Mouse (Mus musculus): ENCODE measurements at regions not wholly inside any gene's neighbourhood (a gene's known extent, or its start where the extent isn't known, plus 50 kb on each side); places are given as distances from the start of the nearest gene placed in this dataset.

DNA sequence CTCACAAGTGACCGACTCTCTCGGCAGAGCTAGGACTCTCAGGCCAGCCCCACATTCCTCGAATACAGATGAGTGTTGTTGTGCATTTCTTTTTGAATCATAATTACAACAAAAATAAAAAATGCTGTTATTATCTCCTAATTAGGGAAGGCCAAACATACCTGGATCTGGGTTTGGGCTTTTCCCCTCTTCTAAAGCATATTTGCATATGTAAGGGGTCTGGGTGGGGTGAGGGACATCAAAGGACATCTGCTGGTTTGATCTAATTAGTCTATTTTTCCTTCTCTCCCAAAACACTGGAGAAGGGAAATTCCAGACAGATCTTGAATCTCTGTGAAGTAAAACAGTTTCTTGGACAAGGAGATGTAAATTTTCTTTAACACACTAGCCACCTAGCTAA is 85.3 kb downstream of the Tfap2a start:
- CTCF ChIA-PET = no interaction called here

- CTCF ChIA-PET = no interaction called here
These were observed 87.1 kb downstream of the Tfap2a start for GRCm38 (mm10) chr13:40651056-40651455.

GRCm38 (mm10) chr13:40650036-40650709 is 88.0 kb downstream of the Tfap2a start:
- CTCF ChIA-PET = no interaction called here

- CTCF ChIA-PET = no interaction called here
These were observed 88.8 kb downstream of the Tfap2a start for GRCm38 (mm10) chr13:40649096-40650035.

GRCm38 (mm10) chr13:40646131-40646530 is 92.0 kb downstream of the Tfap2a start:
- CTCF ChIA-PET = no interaction called here

- CTCF ChIA-PET = no interaction called here
These were observed 92.5 kb downstream of the Tfap2a start for GRCm38 (mm10) chr13:40645646-40646045.

- CTCF ChIA-PET = no interaction called here
These were observed 95.2 kb downstream of the Tfap2a start for GRCm38 (mm10) chr13:40642931-40643330.

GRCm38 (mm10) chr13:40637269-40637668 is 100.9 kb downstream of the Tfap2a start:
- CTCF ChIA-PET = no interaction called here

- CTCF ChIA-PET = no interaction called here
These were observed 120.3 kb downstream of the Tfap2a start for GRCm38 (mm10) chr13:40617881-40618280.

DNA sequence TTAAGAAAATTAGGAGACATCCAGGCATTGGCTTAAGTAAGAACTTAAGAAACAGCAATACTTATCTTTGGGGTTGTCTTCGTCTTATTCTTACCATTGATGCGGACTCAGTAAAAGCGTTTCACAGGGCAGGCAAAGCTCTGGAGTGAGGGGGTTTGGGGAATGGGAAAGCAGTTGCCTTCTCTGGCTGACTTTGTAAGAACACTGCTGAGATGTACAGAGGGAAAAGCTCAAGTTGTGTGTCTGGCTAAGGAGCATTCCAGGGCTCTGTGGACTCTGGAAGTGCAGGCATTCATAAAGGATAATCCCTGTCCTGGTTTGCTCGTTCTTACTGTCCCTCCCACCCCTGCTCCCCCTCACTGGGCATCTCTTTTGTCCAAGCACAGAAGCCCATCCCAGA is 129.7 kb downstream of the Tfap2a start:
- CTCF ChIA-PET = interaction anchor here (0.5 kb wide), 1 partner anchor 127 kb away, joined by 10 read pairs; no protein-coding TSS in a partner anchor

DNA sequence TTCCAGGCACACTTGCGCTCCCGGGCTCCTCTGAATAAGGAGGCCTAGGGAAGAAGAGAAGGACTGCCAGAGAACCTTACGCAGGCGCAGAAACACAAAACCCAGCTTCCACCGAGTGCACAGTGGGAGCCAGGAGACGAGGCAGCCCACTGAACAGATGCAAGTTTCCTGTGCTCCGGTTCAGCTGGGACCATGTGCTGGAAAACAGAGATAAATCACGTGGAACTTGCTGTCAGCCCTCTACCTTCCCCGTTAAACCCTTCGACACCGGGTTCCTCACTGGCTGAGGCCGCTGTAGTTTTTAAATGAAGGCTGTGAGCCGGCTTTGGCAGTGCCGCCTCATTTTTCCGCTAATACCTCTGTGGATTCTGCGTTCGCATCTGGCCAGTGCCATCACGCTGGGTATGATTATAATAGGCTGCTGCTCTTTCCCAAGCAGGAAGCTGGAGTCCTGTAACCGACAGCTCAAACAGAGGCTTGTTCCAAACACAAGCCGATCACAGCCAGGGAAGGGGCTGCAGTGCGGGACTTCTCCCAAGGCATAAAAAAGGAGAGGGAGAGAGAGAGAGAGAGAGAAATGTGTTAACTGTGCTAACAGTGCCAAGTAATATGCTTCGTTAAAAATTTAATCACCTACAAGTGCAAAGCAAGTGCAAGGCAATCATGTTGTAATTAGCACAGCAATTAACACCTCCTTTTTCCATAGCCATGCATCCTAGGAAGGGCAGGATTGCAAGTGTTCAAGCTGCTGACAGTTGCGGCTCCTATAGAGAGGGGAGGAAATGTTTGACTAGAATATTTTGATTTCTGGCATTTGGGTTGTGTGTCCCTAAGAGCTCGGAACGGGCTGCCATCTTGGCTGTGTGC is 131.5 kb downstream of the Tfap2a start:
- CTCF ChIA-PET = no interaction called here

DNA sequence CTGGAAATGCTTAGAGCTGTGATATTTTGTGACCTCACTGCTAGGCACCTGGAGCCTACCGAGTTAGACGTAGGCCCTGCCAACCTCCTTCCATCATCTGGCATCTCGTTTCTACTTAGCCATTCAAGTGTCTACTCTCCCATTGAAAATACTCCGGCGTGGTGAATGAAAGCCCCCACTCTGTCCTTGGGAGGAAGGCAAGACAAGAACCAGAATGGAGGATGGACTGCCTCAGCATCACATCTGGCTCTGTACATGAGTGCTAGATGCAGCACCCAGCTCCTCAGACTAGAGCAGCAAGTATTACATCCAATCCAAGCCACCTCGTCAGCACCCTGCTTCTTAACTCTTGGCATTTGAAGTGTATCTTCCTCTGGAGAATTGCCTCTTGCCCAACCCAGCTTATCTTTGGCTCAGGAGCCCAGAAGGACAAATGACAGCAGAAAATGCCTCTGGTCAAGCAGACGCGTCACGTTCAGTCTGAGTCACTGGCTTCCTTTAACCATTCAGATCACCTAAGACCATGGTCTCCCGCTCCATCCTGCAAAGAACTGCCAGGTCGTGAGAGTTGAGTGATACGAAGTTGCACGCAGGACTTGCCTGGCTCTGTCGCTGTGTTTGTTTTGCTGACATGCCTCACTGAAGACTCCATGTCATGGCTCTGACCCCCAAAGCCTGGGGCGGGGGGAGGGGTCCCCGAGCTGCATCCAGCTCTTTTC is 132.3 kb downstream of the Tfap2a start:
- CTCF ChIA-PET = no interaction called here

DNA sequence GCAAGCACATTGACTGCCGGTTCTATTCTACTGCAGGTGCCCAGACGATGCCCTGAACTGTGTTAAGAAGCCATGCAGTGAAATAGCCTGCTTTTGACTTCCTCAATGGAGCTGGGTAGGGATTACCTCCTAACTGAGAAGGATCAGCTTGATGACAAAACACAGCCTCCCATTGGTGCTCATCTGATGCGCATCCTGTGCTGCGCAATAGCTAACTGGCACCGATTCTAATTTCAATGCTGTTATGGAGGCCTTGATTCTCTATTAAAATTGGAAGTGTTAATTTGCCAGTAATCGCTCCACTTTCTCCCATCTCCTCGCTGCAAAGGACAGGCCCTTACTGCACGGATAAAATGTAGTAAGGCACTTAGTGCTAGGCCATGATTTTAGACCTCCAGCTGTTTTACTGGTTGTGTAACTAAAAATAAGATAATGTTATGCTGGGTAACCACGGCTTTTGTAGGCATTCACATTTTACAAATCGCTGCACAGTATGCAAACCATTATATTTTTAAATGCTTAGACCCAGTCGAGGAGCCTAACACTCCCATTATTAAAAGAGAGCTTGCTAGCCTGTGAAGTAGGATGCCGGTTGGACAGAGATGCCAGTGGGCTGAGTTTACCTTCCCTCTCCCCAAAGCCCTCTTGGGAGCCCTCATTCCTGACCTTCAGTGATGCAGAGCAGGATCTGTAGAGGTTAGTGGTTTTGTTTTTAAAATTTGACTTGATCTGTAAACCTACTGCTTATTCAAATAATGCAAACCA is 163.0 kb downstream of the Tfap2a start:
- CTCF ChIA-PET = no interaction called here

- CTCF ChIA-PET = interaction anchor here (0.7 kb wide), 1 partner anchor 13 kb away, joined by 11 read pairs; no protein-coding TSS in a partner anchor
These were observed 168.7 kb downstream of the Tfap2a start for GRCm38 (mm10) chr13:40569461-40569860.

GRCm38 (mm10) chr13:40567821-40568220 is 170.4 kb downstream of the Tfap2a start:
- CTCF ChIA-PET = no interaction called here

DNA sequence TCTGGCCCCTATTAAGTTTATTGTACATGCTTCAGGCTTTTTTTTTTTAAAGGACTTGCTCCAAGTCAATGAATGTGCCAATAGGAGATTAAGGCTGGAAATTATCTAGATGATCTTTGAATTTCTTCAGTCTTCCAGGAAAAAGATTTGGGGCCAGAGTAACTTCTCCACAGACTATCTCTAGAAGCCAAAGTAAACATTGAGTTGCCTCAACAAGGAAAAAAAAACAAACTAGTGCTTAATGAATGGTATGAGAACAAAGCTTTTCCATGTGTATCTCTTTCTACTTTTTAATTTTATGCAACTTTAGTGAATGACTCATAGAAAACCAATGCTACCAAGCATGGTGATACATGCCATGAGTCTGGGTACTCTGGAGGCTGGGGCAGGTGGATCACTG is 173.8 kb downstream of the Tfap2a start:
- CTCF ChIA-PET = no interaction called here

DNA sequence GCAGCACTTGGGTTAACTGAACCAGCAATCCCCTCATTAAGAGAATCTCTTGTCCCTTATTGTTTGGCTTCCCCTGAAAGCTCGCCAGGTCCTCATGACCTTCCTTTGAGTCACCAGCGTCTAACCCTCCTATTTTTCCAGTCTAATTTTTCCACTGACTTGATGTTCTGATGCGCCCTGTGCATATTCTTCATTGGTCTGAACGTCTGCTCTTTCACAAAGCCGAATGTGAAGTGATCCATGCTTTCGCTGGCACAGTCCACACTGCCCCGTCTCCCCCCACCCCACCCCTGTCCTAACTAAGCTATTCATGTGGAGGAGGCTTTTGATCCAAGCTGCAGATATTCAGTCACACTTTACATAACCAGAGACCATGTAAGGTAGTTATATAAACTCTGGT is 183.8 kb downstream of the Tfap2a start:
- CTCF ChIA-PET = no interaction called here

DNA sequence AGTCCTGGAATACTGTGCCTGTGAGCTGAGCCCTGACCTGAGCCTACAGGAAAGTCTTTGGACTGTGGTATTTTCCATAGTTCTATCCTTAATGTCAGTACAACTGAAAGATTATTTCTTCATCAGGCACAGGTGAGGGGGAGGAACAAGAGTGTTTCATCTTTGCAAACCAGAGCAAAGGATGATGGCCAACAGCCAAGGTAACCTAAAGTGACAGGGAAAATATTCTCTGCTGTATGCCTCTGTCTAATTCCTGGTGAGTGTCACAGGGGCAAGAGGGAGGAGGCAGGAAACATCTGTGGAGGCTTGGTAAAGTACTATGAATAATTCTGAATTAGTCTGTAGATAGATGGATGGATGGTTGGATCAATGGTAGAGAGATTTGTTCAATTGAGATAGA is 164.3 kb upstream of the Ofcc1 start:
- CTCF ChIA-PET = no interaction called here

- CTCF ChIA-PET = no interaction called here
These were observed 161.9 kb upstream of the Ofcc1 start for GRCm38 (mm10) chr13:40523115-40523514.

- CTCF ChIA-PET = no interaction called here
These were observed 156.9 kb upstream of the Ofcc1 start for GRCm38 (mm10) chr13:40518180-40518579.

DNA sequence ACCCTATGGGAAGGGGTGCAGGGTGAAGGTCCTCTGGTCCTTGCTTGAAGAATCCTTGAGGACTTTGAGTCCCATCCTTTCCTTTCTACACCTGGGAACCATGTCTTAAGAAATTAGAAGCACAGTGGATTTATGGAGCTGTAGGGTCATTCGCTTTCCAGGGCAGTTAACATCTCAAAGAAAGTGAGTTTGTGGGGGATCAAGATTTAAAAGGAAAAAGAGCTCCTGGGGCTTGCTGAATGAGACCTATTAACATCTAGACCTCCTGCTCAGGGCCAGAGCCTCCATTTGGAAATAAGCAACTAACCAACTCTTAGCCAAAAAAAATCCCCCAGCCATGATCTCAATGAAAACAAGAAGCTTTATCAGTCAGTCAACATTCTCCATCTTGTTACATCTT is 148.0 kb upstream of the Ofcc1 start:
- CTCF ChIA-PET = no interaction called here

Measured in spleen, embryonic (tissue).